Mouse (Mus musculus) forebrain, postnatal 0 days (tissue): Measurements from ENCODE around the gene Uspl1. TPM values are rescaled to one million over a fixed set of nuclear protein-coding genes. Genes with fewer than 3 reads are reported as not detected.

ENCODE experiments used
- ATAC-seq: fragments of 200-750 bp; cut with Nextera tagmentation; 2 replicates; pipeline ENCODE4 v1.8.0; 2017; ENCODE audit warnings: mild to moderate bottlenecking, moderate library complexity
- DNase-seq: peaks from one replicate; pipeline ENCODE4 v3.0.0-alpha.2; 2015
- H3K27ac ChIP-seq: fragments of 300-500 bp; sonication (generic); 2 replicates; pipeline ENCODE4 v1.5.1; 2014; ENCODE audit warnings: low read depth, mild to moderate bottlenecking, antibody characterized with exemption, low read length, moderate library complexity, mixed read lengths
- H3K27me3 ChIP-seq: fragments of 300-500 bp; sonication (generic); 2 replicates; pipeline ENCODE4 v1.6.1; 2014; ENCODE audit warnings: mild to moderate bottlenecking, low read length, mixed read lengths; ENCODE audit not compliant: insufficient read depth
- H3K36me3 ChIP-seq: fragments of 300-500 bp; sonication (generic); 2 replicates; pipeline ENCODE4 v1.6.1; 2014; ENCODE audit warnings: mild to moderate bottlenecking, moderate library complexity; ENCODE audit not compliant: insufficient read depth
- H3K4me1 ChIP-seq: fragments of 300-500 bp; sonication (generic); 2 replicates; pipeline ENCODE4 v1.6.1; 2014; ENCODE audit warnings: antibody characterized with exemption; ENCODE audit not compliant: insufficient read depth
- H3K4me2 ChIP-seq: fragments of 300-500 bp; sonication (generic); 2 replicates; pipeline ENCODE4 v1.6.1; 2014; ENCODE audit warnings: low read depth, mild to moderate bottlenecking, moderate library complexity
- H3K4me3 ChIP-seq: fragments of 300-500 bp; sonication (generic); 2 replicates; pipeline ENCODE4 v1.5.1; 2014; ENCODE audit warnings: low read depth, low read length, mixed read lengths
- H3K9ac ChIP-seq: fragments of 300-500 bp; sonication (generic); 2 replicates; pipeline ENCODE4 v1.6.1; 2014; ENCODE audit warnings: mild to moderate bottlenecking
- H3K9me3 ChIP-seq: fragments of 300-500 bp; sonication (generic); 2 replicates; pipeline ENCODE4 v1.6.1; 2016; ENCODE audit warnings: low read length
- CTCF ChIP-seq: sonication (generic); IDR thresholded peaks from 2 replicates; pipeline ENCODE4 v1.5.1; 2016; ENCODE audit warnings: antibody characterized with exemption, control low read depth, low read depth
- WGBS: fragments of 180-500 bp; shearing (Covaris S2); extraction: QIAGEN DNeasy Blood & Tissue Kit; methylation state at CpG from one replicate; pipeline ENCODE4 v1.1.7; 2014; 5-methylcytosine and 5-hydroxymethylcytosine counted together
- polyA plus RNA-seq: library from polyadenylated mRNA; unstranded; fragments of >200 nt; fragmentation: Nextera tagmentation; extraction: Ambion mirVana; gene quantifications from 2 replicates; pipeline ENCODE4 v1.2.1, GENCODE M21; 2015
- total RNA-seq: library from RNA; depleted of rRNA; stranded (reverse); fragments of >200 nt; gene quantifications from 2 replicates; pipeline ENCODE4 v1.2.3, GENCODE M21; 2014

Gene Uspl1
- total and polyA plus RNA-seq, 2 experiments from 2014 or later = 41.8 to 61.3 TPM

DNA sequence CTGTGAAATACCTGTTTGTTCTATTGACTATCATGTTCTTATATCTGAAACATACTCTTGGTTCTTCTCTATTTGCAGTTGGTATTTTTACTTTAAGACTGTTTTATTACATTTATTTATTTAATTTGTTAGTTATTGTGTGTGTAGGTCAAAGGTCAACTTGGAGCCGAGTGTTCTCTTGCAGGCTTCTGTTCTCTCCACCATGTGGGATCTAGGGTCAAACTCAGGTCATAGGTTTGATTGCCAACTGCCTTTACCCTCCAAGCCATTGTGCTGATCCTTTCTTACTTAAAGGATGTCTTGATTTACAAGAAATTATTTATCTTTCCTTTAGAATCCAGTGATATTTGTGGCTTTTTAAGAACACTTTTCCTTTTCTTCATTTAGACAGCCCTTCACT is 12.5 kb downstream of the Uspl1 start:
- H3K4me1 ChIP-seq = peaks cover 15% of the 10 kb centered on the region
- no peak overlapping the region for H3K27ac ChIP-seq
- DNase-seq (no peak), ATAC-seq (no peak)
- TF ChIP-seq CTCF = no peak
- peaks cover 51% of the 10 kb centered on the region for H3K36me3 ChIP-seq
- H3K9me3 ChIP-seq = no peaks in the 10 kb centered on the region
- no peak overlapping the region; the same call in 1 of the 2 replicates for H3K9ac ChIP-seq
- WGBS = 8% methylated on average over 1 of the region's 1 CpGs
- H3K4me3 ChIP-seq = no peak overlapping the region
- H3K4me2 ChIP-seq = no peak overlapping the region; the same call in 1 of the 2 replicates
- no peaks in the 10 kb centered on the region for H3K27me3 ChIP-seq

DNA sequence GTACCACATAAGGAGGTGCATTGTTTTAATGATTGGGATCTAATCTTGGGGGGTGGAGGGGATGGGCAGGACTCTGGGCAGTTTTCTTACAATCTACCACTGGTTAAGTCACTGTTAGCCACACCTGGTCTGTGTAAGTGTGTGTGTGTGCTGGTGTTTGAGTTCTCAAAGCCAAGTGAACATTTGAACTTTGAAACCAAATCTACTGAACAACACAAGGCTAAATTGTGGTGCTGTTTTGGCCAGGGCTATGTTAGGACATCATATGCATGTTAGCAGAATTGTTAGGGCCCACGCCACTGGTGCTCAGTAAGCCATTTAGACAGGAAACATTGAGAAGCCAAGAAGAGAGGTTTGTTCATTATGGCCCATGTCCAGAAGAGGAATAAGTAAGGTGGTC is 14.6 kb downstream of the Uspl1 start:
- Histone ChIP-seq H3K4me1 (peaks cover 15% of the 10 kb centered on the region), H3K36me3 (peaks cover 57% of the 10 kb centered on the region), H3K4me2 (no peak overlapping the region), H3K9ac (no peak overlapping the region), H3K4me3 (no peak overlapping the region), H3K9me3 (no peaks in the 10 kb centered on the region), H3K27ac (no peak overlapping the region), H3K27me3 (no peaks in the 10 kb centered on the region)
- no peak for TF ChIP-seq CTCF
- DNase-seq (no peak), ATAC-seq (no peak)
- WGBS = 100% methylated on average over 1 of the region's 1 CpGs

DNA sequence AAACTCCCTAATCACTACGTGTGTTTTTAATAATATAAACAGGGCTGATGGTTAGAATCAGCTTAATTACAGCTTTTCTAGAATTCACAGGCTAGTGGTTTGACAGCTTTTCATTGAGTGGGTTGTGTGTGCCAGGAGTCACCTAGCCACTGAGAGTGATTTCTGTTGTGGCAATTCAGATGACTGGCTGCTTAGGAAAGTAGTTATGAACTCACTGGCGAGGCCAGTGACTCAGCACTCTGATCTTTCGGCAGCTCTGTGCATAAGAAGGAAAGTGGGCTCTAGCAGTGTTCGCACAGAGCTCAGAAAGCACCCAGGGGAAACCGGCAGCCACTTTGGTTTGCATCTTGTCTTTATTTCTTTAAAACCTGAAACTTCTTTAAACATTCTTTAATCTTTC is 18.8 kb downstream of the Uspl1 start:
- ATAC-seq = no peak
- Histone ChIP-seq H3K4me2 (no peak overlapping the region), H3K27ac (no peak overlapping the region), H3K4me1 (no peaks in the 10 kb centered on the region), H3K4me3 (no peak overlapping the region), H3K9me3 (no peaks in the 10 kb centered on the region), H3K9ac (no peak overlapping the region), H3K27me3 (no peaks in the 10 kb centered on the region), H3K36me3 (peaks cover 55% of the 10 kb centered on the region)
- WGBS = 74% methylated on average over 5 of the region's 5 CpGs
- DNase-seq = no peak
- no peak for TF ChIP-seq CTCF

DNA sequence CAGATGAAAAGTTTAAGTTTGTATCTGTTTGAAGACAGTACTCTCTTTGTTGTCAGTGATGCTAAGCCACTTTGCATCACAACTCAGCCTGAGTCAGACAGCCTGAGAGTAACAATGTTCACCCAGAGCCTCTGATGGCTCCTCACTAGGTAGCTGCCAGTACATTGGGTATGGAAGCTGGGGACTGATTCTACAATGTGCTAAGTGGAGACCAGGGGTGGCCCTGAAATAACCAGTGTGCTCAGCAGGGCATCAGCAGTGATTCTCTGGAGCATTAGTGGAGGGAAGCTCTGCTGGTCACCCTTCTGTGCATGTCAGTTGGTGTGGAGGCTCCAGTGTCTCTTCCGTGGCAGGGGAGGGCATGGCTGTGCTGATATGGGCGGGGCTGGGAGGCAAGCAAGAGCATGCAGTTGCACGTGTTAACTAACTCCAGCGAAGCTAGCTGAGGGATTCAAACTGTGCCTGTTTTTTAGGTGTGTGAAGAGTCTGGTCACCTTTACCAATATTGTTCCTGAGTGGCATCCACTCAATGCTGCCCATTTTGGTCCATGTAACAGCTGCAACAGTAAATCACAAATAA is 19.7 kb downstream of the Uspl1 start:
- Histone ChIP-seq H3K4me3 (no peak overlapping the region), H3K9me3 (no peaks in the 10 kb centered on the region), H3K4me1 (no peaks in the 10 kb centered on the region), H3K9ac (no peak overlapping the region), H3K27me3 (no peaks in the 10 kb centered on the region), H3K36me3 (peaks cover 55% of the 10 kb centered on the region), H3K27ac (no peak overlapping the region), H3K4me2 (no peak overlapping the region)
- no peak for TF ChIP-seq CTCF
- ATAC-seq = no peak
- DNase-seq = no peak
- 90% methylated on average over 4 of the region's 4 CpGs for WGBS

DNA sequence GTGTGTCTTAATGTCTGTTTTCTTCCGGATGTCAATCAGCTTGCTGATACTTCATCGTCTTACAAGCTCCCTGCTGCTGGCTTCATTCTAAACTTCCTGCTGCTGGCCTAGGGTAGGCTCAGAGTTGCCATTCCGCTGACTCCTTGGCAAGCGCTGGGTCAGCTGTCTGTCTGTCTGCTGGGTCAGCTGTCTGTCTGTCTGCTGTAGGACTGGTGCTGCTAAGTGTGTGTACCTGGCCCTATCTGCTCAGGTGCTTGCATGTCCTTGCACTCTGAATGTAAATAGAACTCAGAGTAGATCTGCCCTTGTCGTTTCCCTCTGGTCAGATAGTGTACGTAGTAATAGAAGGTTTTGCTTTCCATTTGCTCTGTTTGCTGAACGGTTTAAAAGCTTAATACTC is 20.7 kb downstream of the Uspl1 start:
- Histone ChIP-seq H3K4me3 (no peak overlapping the region), H3K4me1 (no peaks in the 10 kb centered on the region), H3K4me2 (no peak overlapping the region), H3K9me3 (no peaks in the 10 kb centered on the region), H3K36me3 (peaks cover 51% of the 10 kb centered on the region), H3K27me3 (no peaks in the 10 kb centered on the region), H3K9ac (no peak overlapping the region), H3K27ac (no peak overlapping the region)
- TF ChIP-seq CTCF = no peak
- WGBS = 91% methylated on average over 7 of the region's 7 CpGs
- DNase-seq (no peak), ATAC-seq (no peak)

DNA sequence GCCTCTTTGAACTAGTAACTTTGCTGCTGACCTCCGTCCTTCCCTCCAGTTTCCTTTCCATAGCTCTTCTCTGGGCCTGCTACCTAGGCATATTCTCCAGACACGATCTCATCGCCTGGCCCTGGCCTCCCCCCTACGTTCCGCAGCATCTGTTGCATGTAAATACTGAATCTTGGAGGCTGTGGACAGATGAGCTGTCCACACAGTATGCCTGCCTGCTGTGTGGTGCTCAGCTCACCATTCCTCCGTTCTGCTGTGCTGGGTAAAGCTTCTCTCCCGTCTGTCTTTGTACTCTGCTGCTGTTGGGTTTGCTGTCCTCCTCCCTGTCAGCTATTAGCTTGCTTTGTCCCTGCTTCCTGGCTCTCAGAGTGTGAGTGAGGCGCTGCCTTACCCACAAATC is 21.1 kb downstream of the Uspl1 start:
- Histone ChIP-seq H3K27ac (no peak overlapping the region), H3K9me3 (no peaks in the 10 kb centered on the region), H3K4me2 (no peak overlapping the region), H3K36me3 (peaks cover 55% of the 10 kb centered on the region), H3K4me3 (no peak overlapping the region), H3K27me3 (no peaks in the 10 kb centered on the region), H3K4me1 (no peaks in the 10 kb centered on the region), H3K9ac (no peak overlapping the region)
- DNase-seq = no peak
- WGBS = 79% methylated on average over 8 of the region's 8 CpGs
- no peak for TF ChIP-seq CTCF
- ATAC-seq = no peak

DNA sequence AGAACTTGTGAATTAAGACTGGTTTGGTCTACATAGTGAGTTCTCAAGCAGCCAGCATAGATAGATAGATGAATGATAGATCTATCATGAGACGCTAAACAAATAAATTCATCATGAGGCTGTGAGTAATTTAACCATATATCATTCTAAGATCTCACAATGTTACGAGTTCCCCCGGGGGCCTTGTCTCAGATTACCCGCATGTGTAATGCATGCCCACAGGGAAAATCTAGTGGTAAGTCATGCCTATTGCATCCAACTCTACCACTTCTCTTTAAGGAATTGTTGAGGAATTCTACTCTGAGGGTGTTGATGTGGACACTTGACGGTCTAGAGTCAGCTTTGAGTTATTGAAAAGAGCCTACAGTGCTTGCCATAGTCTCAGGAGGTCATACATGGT is 22.1 kb downstream of the Uspl1 start:
- WGBS = 94% methylated on average over 5 of the region's 5 CpGs
- no peak for TF ChIP-seq CTCF
- DNase-seq (no peak), ATAC-seq (no peak)
- Histone ChIP-seq H3K9ac (no peak overlapping the region), H3K27me3 (no peaks in the 10 kb centered on the region), H3K4me2 (no peak overlapping the region), H3K4me3 (no peak overlapping the region), H3K4me1 (no peaks in the 10 kb centered on the region), H3K36me3 (peaks cover 58% of the 10 kb centered on the region), H3K27ac (no peak overlapping the region), H3K9me3 (no peaks in the 10 kb centered on the region)

DNA sequence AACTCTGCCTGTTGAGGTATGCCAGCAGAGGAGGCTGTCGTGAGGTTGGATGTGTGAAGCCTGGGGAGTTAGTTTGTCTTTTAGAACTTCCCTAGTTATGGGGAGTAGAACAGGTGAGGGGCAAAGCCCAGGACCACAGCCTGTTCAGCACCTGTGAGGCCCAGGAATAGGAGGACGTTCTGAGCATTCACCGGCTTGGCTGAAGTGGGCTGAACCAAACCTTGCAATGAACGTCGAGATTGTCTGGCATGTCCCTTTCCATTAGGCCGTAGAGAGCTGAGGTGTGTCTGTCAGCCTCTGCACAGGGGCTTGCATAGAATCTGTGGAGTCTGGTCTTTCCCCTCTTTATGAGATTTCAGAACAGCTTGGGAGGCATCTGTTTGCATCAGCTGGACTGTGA is 23.5 kb downstream of the Uspl1 start:
- DNase-seq (no peak), ATAC-seq (no peak)
- no peaks in the 10 kb centered on the region for H3K4me1 ChIP-seq
- no peak overlapping the region for H3K9ac ChIP-seq
- H3K9me3 ChIP-seq = no peaks in the 10 kb centered on the region
- H3K27ac ChIP-seq = no peak overlapping the region
- 87% methylated on average over 6 of the region's 6 CpGs for WGBS
- peaks cover 54% of the 10 kb centered on the region for H3K36me3 ChIP-seq
- no peak overlapping the region for H3K4me2 ChIP-seq
- H3K27me3 ChIP-seq = no peaks in the 10 kb centered on the region
- TF ChIP-seq CTCF = no peak
- no peak overlapping the region for H3K4me3 ChIP-seq
